22 mouse cellular contexts compared by ENCODE assay signal in genomic region chr9:92728864-92729263, GRCm38 (mm10).
"Had no signal": no experiment of that assay in that cellular context is flagged by ENCODE, and none has a peak within 500 bp of the region (broad histone marks: within the 10 kb centered on the region; RNA-seq: fewer than 3 reads in every experiment).

No protein-coding gene starts in this region.

- ATAC-seq: hindbrain, embryonic 16.5 days; hindbrain, postnatal 0 days; inflammation-experienced regulatory T-cells, adult 6 months; intestine, embryonic 15.5 days; intestine, embryonic 16.5 days; intestine, postnatal 0 days had no signal

- DNase-seq: heart, postnatal 10 days; heart, postnatal 14 days; heart, postnatal 36 days; heart, postnatal 4 days; kidney, adult 11 months; kidney, adult 18-20 months; kidney, adult 2 months; kidney, adult 8-10 months; kidney, adult 9 months; kidney, postnatal 10 days; kidney, postnatal 14 days; kidney, postnatal 25 days; kidney, postnatal 36 days; kidney, postnatal 4 days; layer of hippocampus, adult 9-11 months; layer of hippocampus, postnatal 36 days had no signal
